26 mouse cellular contexts compared by ENCODE assay signal in genomic region chr3:84729806-84730205, GRCm38 (mm10).
DNase-seq lines count a peak whose midpoint lies in the region; ATAC-seq and TF ChIP-seq lines count a peak whose summit lies in the region.
"Had no signal": no experiment of that assay in that cellular context is flagged by ENCODE, and none has a peak within 500 bp of the region (broad histone marks: within the 10 kb centered on the region; RNA-seq: fewer than 3 reads in every experiment).

No protein-coding gene starts in this region.

- no peak for TF ChIP-seq POLR2A in thymus, adult 2 months (IDR thresholded peaks at IDR 0.05; ENCODE audit: control insufficient read depth, extremely low read depth, insufficient read depth, low read length, poor library complexity)

- TF ChIP-seq EP300 in heart, postnatal 0 days (IDR thresholded peaks at IDR 0.05; ENCODE audit: low read depth) = no peak

- peaks cover 9% of the 10 kb centered on the region; the same call in 1 of the 2 replicates for H3K27me3 ChIP-seq in heart, postnatal 0 days (ENCODE audit: control insufficient read depth, insufficient read depth, low read length)
- no peaks in the 10 kb centered on the region for H3K27me3 ChIP-seq in thymus, adult 2 months (ENCODE audit: control insufficient read depth, insufficient read depth, low read length)
- H3K27me3 ChIP-seq in hindbrain, embryonic 16.5 days (replicated peaks; ENCODE audit: control insufficient read depth, insufficient read depth, low read length) = no peaks in the 10 kb centered on the region

- no peak overlapping the region for H3K4me3 ChIP-seq in heart, postnatal 0 days (ENCODE audit: low read depth, low read length)
- no peak overlapping the region for H3K4me3 ChIP-seq in thymus, adult 2 months (ENCODE audit: control insufficient read depth, insufficient read depth, low read length)
- no peak overlapping the region for H3K4me3 ChIP-seq in hindbrain, embryonic 16.5 days (ENCODE audit: low read length)
- H3K4me3 ChIP-seq: forebrain, embryonic 10.5 days; forebrain, embryonic 13.5 days; gastrocnemius, adult 2 months; heart, embryonic 10.5 days; heart, embryonic 13.5 days; hindbrain, embryonic 10.5 days; hindbrain, embryonic 13.5 days had no signal

- peak overlapping the region; percentile 7; the same call in 1 of the 2 replicates for H3K27ac ChIP-seq in heart, postnatal 0 days (ENCODE audit: low read depth)
- peak overlapping the region; percentile 96 for H3K27ac ChIP-seq in thymus, adult 2 months (ENCODE audit: control insufficient read depth, insufficient read depth, low read length)
- no peak overlapping the region for H3K27ac ChIP-seq in hindbrain, embryonic 16.5 days (ENCODE audit: low read depth, low read length)
- H3K27ac ChIP-seq: forebrain, embryonic 10.5 days; forebrain, embryonic 13.5 days; gastrocnemius, adult 2 months; heart, embryonic 10.5 days; heart, embryonic 13.5 days; hindbrain, embryonic 10.5 days had no signal

- H3K36me3 ChIP-seq in heart, postnatal 0 days (replicated peaks; ENCODE audit: control insufficient read depth, insufficient read depth, low read length) = no peaks in the 10 kb centered on the region
- H3K36me3 ChIP-seq in thymus, adult 2 months (ENCODE audit: control insufficient read depth, insufficient read depth, low read length) = no peaks in the 10 kb centered on the region
- no peaks in the 10 kb centered on the region for H3K36me3 ChIP-seq in hindbrain, embryonic 16.5 days (ENCODE audit: control insufficient read depth, insufficient read depth, low read length)
- H3K36me3 ChIP-seq: forebrain, embryonic 10.5 days; heart, embryonic 10.5 days; heart, embryonic 13.5 days; hindbrain, embryonic 10.5 days; hindbrain, embryonic 13.5 days had no signal

- no peak for TF ChIP-seq CTCF in heart, postnatal 0 days (IDR thresholded peaks at IDR 0.05; ENCODE audit: low read depth)
- no peak for TF ChIP-seq CTCF in thymus, adult 2 months (IDR thresholded peaks at IDR 0.05; ENCODE audit: borderline replicate concordance, control insufficient read depth, extremely low read depth, insufficient read depth, low read length, poor library complexity)

- no peak for DNase-seq in heart, postnatal 0 days (ENCODE audit: low spot score)
- DNase-seq in heart, adult 9 months (ENCODE audit: low spot score in 2 of 2) = no peak
- DNase-seq in thymus, adult 2 months = peak; percentile 71
- peak; percentile 77 for DNase-seq in thymus, postnatal 14 days
- peak; percentile 59 for DNase-seq in thymus, postnatal 4 days
- no peak for DNase-seq in T-cell, adult 2 months (ENCODE audit: low spot score)
- DNase-seq: adrenal gland, postnatal 10 days; adrenal gland, postnatal 36 days; B cell, adult 2 months; cerebellum, adult 18-20 months; cerebellum, adult 9-10 months; cerebellum, postnatal 14 days; gastrocnemius, adult 2 months; gastrocnemius, postnatal 14 days; heart, adult 18-20 months; heart, postnatal 36 days had no signal

- no peak overlapping the region for H3K9ac ChIP-seq in heart, postnatal 0 days (replicated peaks; ENCODE audit: low read depth, low read length)
- no peak overlapping the region for H3K9ac ChIP-seq in hindbrain, embryonic 16.5 days (ENCODE audit: low read depth, low read length)
- H3K9ac ChIP-seq: forebrain, embryonic 13.5 days; heart, embryonic 13.5 days; hindbrain, embryonic 13.5 days had no signal

- no peak overlapping the region for H3K4me2 ChIP-seq in heart, postnatal 0 days (ENCODE audit: low read depth, low read length)
- H3K4me2 ChIP-seq in hindbrain, embryonic 16.5 days (ENCODE audit: low read length) = no peak overlapping the region
- H3K4me2 ChIP-seq: forebrain, embryonic 13.5 days; heart, embryonic 13.5 days; hindbrain, embryonic 13.5 days had no signal

- H3K9me3 ChIP-seq in heart, postnatal 0 days (replicated peaks; ENCODE audit: control insufficient read depth, low read length) = no peaks in the 10 kb centered on the region
- no peaks in the 10 kb centered on the region for H3K9me3 ChIP-seq in hindbrain, embryonic 16.5 days (ENCODE audit: control insufficient read depth, low read length)
- H3K9me3 ChIP-seq: forebrain, embryonic 10.5 days; forebrain, embryonic 13.5 days; heart, embryonic 10.5 days; heart, embryonic 13.5 days; hindbrain, embryonic 10.5 days; hindbrain, embryonic 13.5 days had no signal

- no peaks in the 10 kb centered on the region for H3K4me1 ChIP-seq in heart, postnatal 0 days (ENCODE audit: control insufficient read depth, insufficient read depth)
- peaks cover 59% of the 10 kb centered on the region for H3K4me1 ChIP-seq in thymus, adult 2 months (replicated peaks; ENCODE audit: control insufficient read depth, insufficient read depth, low read length)
- H3K4me1 ChIP-seq in hindbrain, embryonic 16.5 days (ENCODE audit: control insufficient read depth, insufficient read depth, low read depth, low read length) = peaks cover 27% of the 10 kb centered on the region

- ATAC-seq in heart, postnatal 0 days (ENCODE audit: insufficient read depth, low read depth) = no peak
- no peak for ATAC-seq in hindbrain, embryonic 16.5 days
- ATAC-seq: forebrain, embryonic 13.5 days; forebrain, embryonic 16.5 days; hindbrain, postnatal 0 days; inflammation-experienced regulatory T-cells, adult 6 months had no signal

- 70% methylated on average over 6 of the region's 6 CpGs for WGBS in heart, postnatal 0 days
- WGBS in thymus, adult 2 months = 42% methylated on average over 6 of the region's 6 CpGs
- WGBS in hindbrain, embryonic 16.5 days = 92% methylated on average over 6 of the region's 6 CpGs

Comparison
In these comparisons a context has a peak if more than half of its experiments do, and no peak if none do; other contexts are left out.
1. DNase-seq: peak in thymus, adult 2 months (single experiment), thymus, postnatal 14 days (single experiment) and thymus, postnatal 4 days (single experiment); none in heart, postnatal 0 days (single experiment), heart, adult 9 months (0 of 2) and T-cell, adult 2 months (single experiment).